In the genomic region with DNA sequence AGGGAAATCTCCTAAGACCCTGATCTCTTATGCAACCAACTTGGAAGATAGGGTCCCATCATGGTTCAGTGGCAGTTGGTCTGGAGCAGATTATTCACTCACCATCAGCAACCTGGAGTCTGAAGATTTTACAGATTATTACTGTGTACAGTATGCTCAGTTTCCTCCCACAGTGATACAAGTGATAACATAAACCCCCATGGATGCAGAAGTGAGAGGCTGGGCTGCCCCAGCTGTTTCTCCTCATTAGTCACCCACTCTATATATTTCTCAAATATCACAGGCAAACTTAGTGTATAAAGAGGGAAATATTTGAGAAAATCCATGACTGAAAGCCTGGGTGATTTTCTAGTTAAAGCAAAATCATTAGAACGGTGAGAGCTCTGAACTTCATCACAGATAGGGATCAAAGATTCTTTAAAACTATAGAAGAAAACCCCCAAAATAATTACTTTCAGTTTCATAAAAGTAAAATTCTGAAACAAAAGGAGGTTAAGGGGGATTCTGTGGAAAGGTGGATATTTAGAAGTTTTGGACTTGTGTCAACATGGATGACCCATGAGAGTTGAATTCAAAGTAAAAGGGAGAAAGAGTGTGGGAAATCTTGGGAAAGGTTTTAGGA, we compare ENCODE assay signal across 41 mouse cellular contexts. TPM values are rescaled to one million over a fixed set of nuclear protein-coding genes. Genes with fewer than 3 reads are reported as not detected.
"Had no signal": no experiment of that assay in that cellular context is flagged by ENCODE, and none has a peak within 500 bp of the region (broad histone marks: within the 10 kb centered on the region; RNA-seq: fewer than 3 reads in every experiment).

No protein-coding gene starts in this region.

RNA-seq across cellular contexts. Expression of a gene that starts 12.5 kb away (rescaled TPM):
- total RNA-seq: heart, postnatal 10 days; heart, postnatal 14 days; heart, postnatal 25 days; heart, postnatal 36 days; heart, postnatal 4 days; hematopoietic stem cell, adult 5-6 weeks; hindbrain, postnatal 0 days; layer of hippocampus, adult 18-20 months; layer of hippocampus, adult 2 months; layer of hippocampus, adult 8-10 months; layer of hippocampus, postnatal 10 days; layer of hippocampus, postnatal 14 days; layer of hippocampus, postnatal 25 days; layer of hippocampus, postnatal 36 days; left cerebral cortex, adult 18-20 months; left cerebral cortex, adult 2 months; left cerebral cortex, adult 8-10 months had no signal
- polyA plus RNA-seq: heart, embryonic 11.5 days; heart, embryonic 12.5 days; heart, embryonic 13.5 days; heart, embryonic 14.5 days; heart, embryonic 15.5 days; heart, embryonic 16.5 days; heart, postnatal 0 days; hindbrain, embryonic 10.5 days; hindbrain, embryonic 11.5 days; hindbrain, embryonic 12.5 days; hindbrain, embryonic 13.5 days; hindbrain, embryonic 14.5 days; hindbrain, embryonic 15.5 days; hindbrain, embryonic 16.5 days; hindbrain, postnatal 0 days; intestine, embryonic 14.5 days; intestine, embryonic 15.5 days; intestine, embryonic 16.5 days; intestine, postnatal 0 days; kidney, adult 2 months; kidney, embryonic 14.5 days; kidney, embryonic 15.5 days; kidney, embryonic 16.5 days; kidney, postnatal 0 days; large intestine, adult 2 months had no signal
